Mouse (Mus musculus) intestine, embryonic 15.5 days (tissue): Measurements from ENCODE around the gene Setd3. TPM values are rescaled to one million over a fixed set of nuclear protein-coding genes. Genes with fewer than 3 reads are reported as not detected.

Experiments used
- ATAC-seq: fragments of 200-750 bp; cut with Nextera tagmentation; 2 replicates; pipeline ENCODE4 v1.8.0; 2017; ENCODE audit warnings: moderate TSS enrichment, moderate library complexity
- H3K27ac ChIP-seq: fragments of 300-500 bp; sonication (generic); 2 replicates; pipeline ENCODE4 v1.5.1; 2015; ENCODE audit warnings: mild to moderate bottlenecking, inconsistent platforms
- H3K27me3 ChIP-seq: fragments of 300-500 bp; sonication (generic); replicated peaks from 2 replicates; pipeline ENCODE4 v1.6.1; 2015; ENCODE audit warnings: inconsistent platforms
- H3K36me3 ChIP-seq: fragments of 300-500 bp; sonication (generic); 2 replicates; pipeline ENCODE4 v1.6.1; 2015; ENCODE audit warnings: inconsistent platforms
- H3K4me1 ChIP-seq: fragments of 300-500 bp; sonication (generic); replicated peaks from 2 replicates; pipeline ENCODE4 v1.6.1; 2015; ENCODE audit warnings: inconsistent platforms
- H3K4me2 ChIP-seq: fragments of 300-500 bp; sonication (generic); replicated peaks from 2 replicates; pipeline ENCODE4 v1.6.1; 2015; ENCODE audit warnings: mild to moderate bottlenecking, inconsistent platforms
- H3K4me3 ChIP-seq: fragments of 300-500 bp; sonication (generic); replicated peaks from 2 replicates; pipeline ENCODE4 v1.5.1; 2015; ENCODE audit warnings: inconsistent platforms
- H3K9ac ChIP-seq: fragments of 300-500 bp; sonication (generic); 2 replicates; pipeline ENCODE4 v1.6.1; 2015; ENCODE audit warnings: inconsistent platforms
- H3K9me3 ChIP-seq: fragments of 300-500 bp; sonication (generic); 2 replicates; pipeline ENCODE4 v1.6.1; 2016; ENCODE audit warnings: inconsistent platforms
- WGBS: fragments of 180-500 bp; shearing (Covaris S2); methylation state at CpG from one replicate; pipeline ENCODE4 v1.1.7; 2015; 5-methylcytosine and 5-hydroxymethylcytosine counted together
- polyA plus RNA-seq: library from polyadenylated mRNA; unstranded; fragments of >200 nt; fragmentation: Nextera tagmentation; extraction: Ambion mirVana; gene quantifications from 2 replicates; pipeline ENCODE4 v1.2.1, GENCODE M21; 2015

Gene Setd3
- polyA plus RNA-seq, 1 experiment from 2014 or later = 97.9 TPM

- Histone ChIP-seq H3K9me3 (no peaks in the 10 kb centered on the region), H3K27me3 (no peaks in the 10 kb centered on the region), H3K4me2 (no peak overlapping the region), H3K27ac (no peak overlapping the region), H3K4me3 (no peak overlapping the region), H3K4me1 (no peaks in the 10 kb centered on the region), H3K36me3 (peaks cover 43% of the 10 kb centered on the region), H3K9ac (no peak overlapping the region)
- ATAC-seq = no peak
- WGBS = 90% methylated on average over 4 of the region's 4 CpGs
Measured at GRCm38 (mm10) chr12:108198447-108198846, 19.3 kb upstream of the Setd3 start.

- 91% methylated on average over 11 of the region's 11 CpGs for WGBS
- Histone ChIP-seq H3K4me1 (no peaks in the 10 kb centered on the region), H3K4me3 (no peak overlapping the region), H3K27ac (no peak overlapping the region), H3K9me3 (no peaks in the 10 kb centered on the region), H3K36me3 (peaks cover 28% of the 10 kb centered on the region), H3K9ac (no peak overlapping the region), H3K4me2 (no peak overlapping the region), H3K27me3 (no peaks in the 10 kb centered on the region)
- ATAC-seq = no peak
Measured at GRCm38 (mm10) chr12:108195761-108196160, 16.6 kb upstream of the Setd3 start.

- Histone ChIP-seq H3K9me3 (no peaks in the 10 kb centered on the region), H3K27me3 (no peaks in the 10 kb centered on the region), H3K27ac (no peak overlapping the region), H3K9ac (no peak overlapping the region), H3K36me3 (peaks cover 26% of the 10 kb centered on the region), H3K4me2 (no peak overlapping the region), H3K4me1 (no peaks in the 10 kb centered on the region), H3K4me3 (no peak overlapping the region)
- 83% methylated on average over 5 of the region's 5 CpGs for WGBS
- ATAC-seq = no peak
Measured at GRCm38 (mm10) chr12:108193878-108194277, 14.8 kb upstream of the Setd3 start.

- H3K4me1 ChIP-seq = no peaks in the 10 kb centered on the region
- no peak overlapping the region for H3K4me3 ChIP-seq
- H3K9ac ChIP-seq = no peak overlapping the region
- H3K27me3 ChIP-seq = no peaks in the 10 kb centered on the region
- peaks cover 39% of the 10 kb centered on the region for H3K36me3 ChIP-seq
- no peak overlapping the region for H3K4me2 ChIP-seq
- 93% methylated on average over 6 of the region's 6 CpGs for WGBS
- no peak overlapping the region for H3K27ac ChIP-seq
- H3K9me3 ChIP-seq = no peaks in the 10 kb centered on the region
- ATAC-seq = no peak
Measured at GRCm38 (mm10) chr12:108187541-108188091, 8.5 kb upstream of the Setd3 start.

- H3K4me1 ChIP-seq = peaks cover 8% of the 10 kb centered on the region
- ATAC-seq = no peak
- H3K4me3 ChIP-seq = no peak overlapping the region
- WGBS = 95% methylated on average over 6 of the region's 6 CpGs
- H3K36me3 ChIP-seq = peaks cover 17% of the 10 kb centered on the region
- no peak overlapping the region for H3K27ac ChIP-seq
- no peak overlapping the region for H3K9ac ChIP-seq
- no peak overlapping the region for H3K4me2 ChIP-seq
- no peaks in the 10 kb centered on the region for H3K27me3 ChIP-seq
- no peaks in the 10 kb centered on the region for H3K9me3 ChIP-seq
Measured at GRCm38 (mm10) chr12:108181716-108182115, 2.6 kb upstream of the Setd3 start.

- peak within 1 kb of the TSS; percentile 89 for H3K27ac ChIP-seq
- H3K9me3 ChIP-seq = no peaks in the 10 kb centered on the region
- peaks cover 17% of the 10 kb centered on the region for H3K4me1 ChIP-seq
- under 1% methylated on average over 82 of the region's 82 CpGs for WGBS
- ATAC-seq = peak; percentile 98
- H3K4me2 ChIP-seq = peak within 1 kb of the TSS; percentile 70
- H3K36me3 ChIP-seq = 0 out of 2 replicates have a peak, but pooled peaks cover 8% of the 10 kb centered on the region
- peak within 1 kb of the TSS; percentile 75 for H3K4me3 ChIP-seq
- no peaks in the 10 kb centered on the region for H3K27me3 ChIP-seq
- peak within 1 kb of the TSS; percentile 82 for H3K9ac ChIP-seq
Measured at GRCm38 (mm10) chr12:108179321-108180266, 480 bp upstream of the Setd3 start, which contains the start of gene Ccnk. Gene Ccnk, plus strand, starts transcription at chr12:108179579.

- WGBS = under 1% methylated on average over 101 of the region's 103 CpGs
- Histone ChIP-seq H3K4me3 (peak overlapping the region; percentile 75), H3K4me2 (peak overlapping the region; percentile 70), H3K9me3 (no peaks in the 10 kb centered on the region), H3K36me3 (0 out of 2 replicates have a peak, but pooled peaks cover 4% of the 10 kb centered on the region), H3K9ac (peak overlapping the region; percentile 82), H3K27me3 (no peaks in the 10 kb centered on the region), H3K27ac (peak overlapping the region; percentile 89), H3K4me1 (peaks cover 18% of the 10 kb centered on the region)
- peak; percentile 73 for ATAC-seq
Measured at GRCm38 (mm10) chr12:108178331-108179245, 526 bp downstream of the Setd3 start.

- 60% methylated on average over 3 of the region's 3 CpGs for WGBS
- ATAC-seq = no peak
- H3K36me3 ChIP-seq = no peaks in the 10 kb centered on the region
Measured at GRCm38 (mm10) chr12:108176366-108176765, 2.7 kb downstream of the Setd3 start.

GRCm38 (mm10) chr12:108174606-108175505 lies 4.3 kb downstream of the Setd3 start:
- no peak for ATAC-seq
- WGBS = 66% methylated on average over 8 of the region's 8 CpGs
- H3K4me2 ChIP-seq = 0 out of 2 replicates have a peak overlapping the region, but pooled peaks have one; percentile 5
- H3K27ac ChIP-seq = no peak overlapping the region
- H3K9me3 ChIP-seq = no peaks in the 10 kb centered on the region
- H3K36me3 ChIP-seq = no peaks in the 10 kb centered on the region
- H3K27me3 ChIP-seq = no peaks in the 10 kb centered on the region
- no peak overlapping the region for H3K9ac ChIP-seq
- peaks cover 23% of the 10 kb centered on the region for H3K4me1 ChIP-seq
- H3K4me3 ChIP-seq = no peak overlapping the region

More at GRCm38 (mm10) chr12:108176366-108176765, 2.7 kb downstream of the Setd3 start:
- 0 out of 2 replicates have a peak overlapping the region, but pooled peaks have one; percentile 9 for H3K4me2 ChIP-seq
- peaks cover 23% of the 10 kb centered on the region for H3K4me1 ChIP-seq
- H3K27me3 ChIP-seq = no peaks in the 10 kb centered on the region
- no peak overlapping the region for H3K27ac ChIP-seq
- H3K9ac ChIP-seq = no peak overlapping the region
- H3K4me3 ChIP-seq = no peak overlapping the region
- no peaks in the 10 kb centered on the region for H3K9me3 ChIP-seq

- 72% methylated on average over 4 of the region's 4 CpGs for WGBS
- H3K36me3 ChIP-seq = no peaks in the 10 kb centered on the region
- ATAC-seq = no peak
Measured at GRCm38 (mm10) chr12:108172639-108173038, 6.5 kb downstream of the Setd3 start.

GRCm38 (mm10) chr12:108171336-108171735 lies 7.8 kb downstream of the Setd3 start:
- no peak overlapping the region for H3K9ac ChIP-seq
- H3K36me3 ChIP-seq = no peaks in the 10 kb centered on the region
- no peak overlapping the region for H3K4me3 ChIP-seq
- no peak overlapping the region for H3K27ac ChIP-seq
- H3K9me3 ChIP-seq = no peaks in the 10 kb centered on the region
- H3K4me1 ChIP-seq = peaks cover 14% of the 10 kb centered on the region
- no peak overlapping the region for H3K4me2 ChIP-seq
- H3K27me3 ChIP-seq = no peaks in the 10 kb centered on the region
- no peak for ATAC-seq

More at GRCm38 (mm10) chr12:108172639-108173038, 6.5 kb downstream of the Setd3 start:
- H3K27ac ChIP-seq = no peak overlapping the region
- no peaks in the 10 kb centered on the region for H3K27me3 ChIP-seq
- H3K4me1 ChIP-seq = peaks cover 23% of the 10 kb centered on the region
- no peak overlapping the region for H3K4me3 ChIP-seq
- H3K9me3 ChIP-seq = no peaks in the 10 kb centered on the region
- no peak overlapping the region for H3K9ac ChIP-seq
- H3K4me2 ChIP-seq = no peak overlapping the region
